Mouse (Mus musculus): ENCODE measurements around the gene Slc9a9. TPM values are rescaled to one million over a fixed set of nuclear protein-coding genes. Genes with fewer than 3 reads are reported as not detected.

Slc9a9 gene
- polyA plus RNA-seq, 1 experiment = not detected

DNA sequence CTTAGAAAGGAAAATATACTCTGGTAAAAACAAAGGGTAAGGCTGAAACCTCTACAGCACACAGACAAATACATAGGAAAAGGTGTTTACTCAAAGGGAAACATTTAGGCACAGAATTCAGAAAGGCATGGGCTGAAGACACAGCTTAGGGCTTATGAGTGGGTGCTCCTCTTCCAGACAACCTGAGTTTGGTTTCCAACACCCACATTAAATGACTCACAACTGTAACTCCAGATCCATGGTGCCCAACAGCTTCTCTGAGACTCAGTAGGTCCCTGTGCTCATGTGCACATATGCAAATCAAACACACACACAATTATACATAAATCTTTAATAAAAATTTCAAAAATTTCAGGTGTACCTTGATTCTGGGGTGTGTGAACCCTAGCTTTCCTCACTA, 133.4 kb downstream of the Slc9a9 start:
- H3K27ac ChIP-seq (ENCODE audit: insufficient read depth, low read depth, low read length) = no peak overlapping the region
- peaks cover 4% of the 10 kb centered on the region for H3K4me1 ChIP-seq (ENCODE audit: control insufficient read depth, insufficient read depth, low read length)
- TF ChIP-seq CTCF (IDR thresholded peaks at IDR 0.05; ENCODE audit: insufficient read depth, low read depth, low read length) = no peak
- TF ChIP-seq POLR2A (IDR thresholded peaks at IDR 0.05; ENCODE audit: insufficient read depth, low read depth, low read length) = no peak
- no peak overlapping the region for H3K4me3 ChIP-seq (ENCODE audit: insufficient read depth, low read depth, low read length)

DNA sequence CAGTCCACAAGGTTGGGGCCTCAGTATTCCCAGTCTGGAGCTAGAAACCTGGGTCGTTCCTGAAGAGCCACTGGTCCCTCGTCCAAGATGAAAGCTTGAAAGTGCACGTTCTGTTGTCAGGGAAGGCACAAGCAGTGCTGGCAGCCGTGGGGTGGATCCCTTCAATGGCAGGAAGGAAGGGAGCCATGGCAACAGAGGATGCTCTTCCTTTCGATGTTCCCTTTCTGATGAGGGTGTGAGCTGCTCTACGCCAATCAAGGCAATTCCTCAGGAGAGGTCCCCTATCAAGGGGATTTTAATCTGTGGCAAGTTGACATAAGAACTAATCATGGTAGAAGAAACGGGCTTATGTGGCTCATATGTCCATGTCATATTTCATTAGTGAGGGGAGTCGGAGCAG, 135.8 kb downstream of the Slc9a9 start:
- H3K4me3 ChIP-seq (ENCODE audit: insufficient read depth, low read depth, low read length) = no peak overlapping the region
- WGBS = 57% methylated on average over 8 of the region's 8 CpGs
- TF ChIP-seq POLR2A (IDR thresholded peaks at IDR 0.05; ENCODE audit: insufficient read depth, low read depth, low read length) (no peak), CTCF (IDR thresholded peaks at IDR 0.05; ENCODE audit: insufficient read depth, low read depth, low read length) (no peak)
- peaks cover 4% of the 10 kb centered on the region for H3K4me1 ChIP-seq (ENCODE audit: control insufficient read depth, insufficient read depth, low read length)
- no peak overlapping the region for H3K27ac ChIP-seq (ENCODE audit: insufficient read depth, low read depth, low read length)

DNA sequence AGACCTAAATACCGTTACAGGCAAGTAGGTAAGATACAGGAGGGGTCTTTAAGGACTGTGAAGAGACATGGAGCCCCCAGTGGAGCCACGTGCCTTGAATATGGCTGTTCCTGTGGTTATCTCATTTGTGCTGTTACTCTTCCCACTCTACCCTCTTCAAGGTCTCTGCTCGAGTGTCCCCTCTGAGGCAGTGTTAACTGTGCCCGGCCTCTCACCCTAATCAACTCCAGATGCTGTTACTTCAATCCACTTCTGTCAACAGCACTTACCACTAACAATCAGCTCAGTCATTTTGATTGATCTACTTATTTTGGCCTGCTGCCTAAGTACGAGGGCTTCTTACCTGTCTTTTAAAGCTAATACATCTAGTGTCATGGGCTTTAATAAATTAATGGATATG, 145.8 kb downstream of the Slc9a9 start:
- Histone ChIP-seq H3K4me3 (ENCODE audit: insufficient read depth, low read depth, low read length) (no peak overlapping the region), H3K4me1 (ENCODE audit: control insufficient read depth, insufficient read depth, low read length) (no peaks in the 10 kb centered on the region), H3K27ac (ENCODE audit: insufficient read depth, low read depth, low read length) (no peak overlapping the region)
- TF ChIP-seq CTCF (IDR thresholded peaks at IDR 0.05; ENCODE audit: insufficient read depth, low read depth, low read length) = no peak
- no peak for TF ChIP-seq POLR2A (IDR thresholded peaks at IDR 0.05; ENCODE audit: insufficient read depth, low read depth, low read length)
- WGBS = 94% methylated on average over 5 of the region's 5 CpGs

DNA sequence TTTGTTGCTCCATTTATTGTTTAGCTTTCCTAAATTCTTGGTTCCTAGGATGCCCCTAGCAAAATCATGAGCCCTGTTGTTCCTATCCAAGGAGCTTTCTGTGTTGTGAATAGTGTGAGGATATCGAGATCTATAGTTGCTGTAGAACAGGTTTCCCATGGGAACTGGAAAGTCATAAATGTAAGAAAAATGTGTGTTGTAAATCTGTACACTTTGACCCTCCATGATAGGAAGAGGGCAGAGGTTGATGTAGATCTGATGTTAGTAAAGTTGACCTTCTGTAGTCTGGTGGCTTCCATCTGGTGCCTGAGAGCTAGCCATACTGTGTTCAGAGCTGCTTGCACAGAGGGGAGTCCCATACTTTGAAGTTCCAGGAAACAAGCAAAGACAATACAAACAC, 151.6 kb downstream of the Slc9a9 start:
- no peak overlapping the region for H3K27ac ChIP-seq (ENCODE audit: insufficient read depth, low read depth, low read length)
- H3K4me3 ChIP-seq (ENCODE audit: insufficient read depth, low read depth, low read length) = no peak overlapping the region
- TF ChIP-seq POLR2A (IDR thresholded peaks at IDR 0.05; ENCODE audit: insufficient read depth, low read depth, low read length) (no peak), CTCF (IDR thresholded peaks at IDR 0.05; ENCODE audit: insufficient read depth, low read depth, low read length) (no peak)
- no peaks in the 10 kb centered on the region for H3K4me1 ChIP-seq (ENCODE audit: control insufficient read depth, insufficient read depth, low read length)
- 96% methylated on average over 1 of the region's 1 CpGs for WGBS

DNA sequence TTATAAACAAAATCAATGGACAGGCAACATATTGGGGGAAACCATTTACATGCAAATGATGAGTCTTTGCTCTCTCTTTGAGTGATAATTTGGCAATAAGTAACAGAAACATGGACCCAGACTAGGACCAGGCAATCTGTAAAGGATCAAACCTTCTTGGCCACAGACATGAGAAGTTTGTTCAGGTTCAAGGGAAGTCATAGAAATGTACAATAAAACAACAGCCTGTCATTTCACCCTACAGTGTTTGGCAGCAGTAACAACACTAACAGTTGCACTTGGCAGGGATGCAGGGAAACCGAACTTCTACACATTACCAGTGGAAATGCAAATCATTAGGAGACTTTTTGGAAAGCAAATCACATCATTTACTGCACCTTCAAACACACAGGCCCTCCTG, 164.1 kb downstream of the Slc9a9 start:
- no peak overlapping the region for H3K4me3 ChIP-seq (ENCODE audit: insufficient read depth, low read depth, low read length)
- peaks cover 7% of the 10 kb centered on the region; the same call in 1 of the 2 replicates for H3K4me1 ChIP-seq (ENCODE audit: control insufficient read depth, insufficient read depth, low read length)
- WGBS = 71% methylated on average over 1 of the region's 1 CpGs
- no peak overlapping the region for H3K27ac ChIP-seq (ENCODE audit: insufficient read depth, low read depth, low read length)
- no peak for TF ChIP-seq POLR2A (IDR thresholded peaks at IDR 0.05; ENCODE audit: insufficient read depth, low read depth, low read length)
- no peak for TF ChIP-seq CTCF (IDR thresholded peaks at IDR 0.05; ENCODE audit: insufficient read depth, low read depth, low read length)

DNA sequence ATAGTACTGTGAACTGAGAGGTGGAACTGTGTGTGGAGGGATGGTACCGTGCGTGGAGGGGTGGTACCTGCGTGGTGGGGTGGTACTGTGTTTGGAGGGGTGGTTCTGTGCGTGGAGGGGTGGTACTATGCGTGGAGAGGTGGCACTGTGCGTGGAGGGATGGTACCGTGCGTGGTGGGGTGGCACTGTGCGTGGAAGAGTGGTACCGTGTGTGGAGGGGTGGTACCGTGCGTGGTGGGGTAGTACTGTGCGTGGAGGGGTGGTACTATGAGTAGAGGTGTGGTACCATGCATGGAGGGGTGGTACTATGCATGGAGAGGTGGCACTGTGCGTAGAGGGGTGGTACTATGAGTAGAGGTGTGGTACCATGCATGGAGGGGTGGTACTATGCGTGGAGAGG, 167.7 kb downstream of the Slc9a9 start:
- 97% methylated on average over 15 of the region's 15 CpGs for WGBS
- no peak overlapping the region for H3K27ac ChIP-seq (ENCODE audit: insufficient read depth, low read depth, low read length)
- H3K4me1 ChIP-seq (ENCODE audit: control insufficient read depth, insufficient read depth, low read length) = peaks cover 7% of the 10 kb centered on the region; the same call in 1 of the 2 replicates
- TF ChIP-seq POLR2A (IDR thresholded peaks at IDR 0.05; ENCODE audit: insufficient read depth, low read depth, low read length) = no peak
- TF ChIP-seq CTCF (IDR thresholded peaks at IDR 0.05; ENCODE audit: insufficient read depth, low read depth, low read length) = no peak
- no peak overlapping the region for H3K4me3 ChIP-seq (ENCODE audit: insufficient read depth, low read depth, low read length)

DNA sequence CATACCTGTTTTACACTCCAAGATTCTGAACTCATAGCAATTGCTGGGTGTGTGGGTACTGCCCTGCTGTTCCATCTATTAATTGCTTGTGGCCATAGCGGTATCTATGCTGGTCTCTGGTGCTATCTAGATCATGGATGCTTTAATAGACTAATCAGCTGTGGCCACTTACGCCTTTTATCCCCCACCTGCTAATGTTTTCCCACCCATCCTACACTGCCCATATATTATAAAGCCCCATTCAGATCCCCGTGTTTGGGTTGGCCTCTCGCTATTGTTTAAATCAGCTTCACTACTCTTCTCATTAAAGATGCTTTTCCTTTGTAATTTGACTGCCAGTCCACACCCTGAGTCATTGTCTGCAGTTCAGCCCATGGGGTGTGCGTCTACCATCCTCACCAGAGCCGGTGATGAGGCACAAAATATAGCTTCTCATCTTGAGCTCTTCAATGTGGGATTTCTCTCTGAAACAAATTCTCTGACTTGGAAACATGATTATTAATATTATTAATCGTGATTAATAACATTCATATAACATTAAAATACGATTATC, 168.8 kb downstream of the Slc9a9 start:
- Histone ChIP-seq H3K4me3 (ENCODE audit: insufficient read depth, low read depth, low read length) (no peak overlapping the region), H3K4me1 (ENCODE audit: control insufficient read depth, insufficient read depth, low read length) (peaks cover 7% of the 10 kb centered on the region; the same call in 1 of the 2 replicates), H3K27ac (ENCODE audit: insufficient read depth, low read depth, low read length) (0 out of 2 replicates have a peak overlapping the region, but pooled peaks have one; percentile 20)
- TF ChIP-seq CTCF (IDR thresholded peaks at IDR 0.05; ENCODE audit: insufficient read depth, low read depth, low read length) = no peak
- TF ChIP-seq POLR2A (IDR thresholded peaks at IDR 0.05; ENCODE audit: insufficient read depth, low read depth, low read length) = no peak
- WGBS = 35% methylated on average over 8 of the region's 8 CpGs

DNA sequence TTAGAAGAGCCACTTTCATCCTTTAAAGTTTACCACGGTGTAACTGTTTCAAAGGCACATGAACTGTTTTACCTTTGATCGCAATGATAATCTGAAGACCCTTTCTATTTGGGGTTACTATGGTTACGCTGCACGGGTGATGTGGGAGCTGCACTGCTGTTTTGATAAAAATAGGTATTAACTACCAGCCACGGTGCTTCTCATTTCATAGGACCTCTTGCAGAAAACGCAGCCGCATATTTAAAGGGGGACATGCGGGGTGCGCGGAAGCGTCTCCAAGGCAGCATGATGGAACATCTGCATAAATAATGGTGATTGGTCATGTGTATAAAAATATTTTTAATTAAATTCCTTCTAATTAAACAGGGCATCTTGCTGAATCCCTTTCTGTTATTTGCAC, 169.5 kb downstream of the Slc9a9 start:
- 20% methylated on average over 11 of the region's 11 CpGs for WGBS
- TF ChIP-seq POLR2A (IDR thresholded peaks at IDR 0.05; ENCODE audit: insufficient read depth, low read depth, low read length) (no peak), CTCF (IDR thresholded peaks at IDR 0.05; ENCODE audit: insufficient read depth, low read depth, low read length) (no peak)
- Histone ChIP-seq H3K27ac (ENCODE audit: insufficient read depth, low read depth, low read length) (peak overlapping the region; percentile 37; the same call in 1 of the 2 replicates), H3K4me3 (ENCODE audit: insufficient read depth, low read depth, low read length) (no peak overlapping the region), H3K4me1 (ENCODE audit: control insufficient read depth, insufficient read depth, low read length) (peaks cover 7% of the 10 kb centered on the region; the same call in 1 of the 2 replicates)

- Histone ChIP-seq H3K27ac (ENCODE audit: insufficient read depth, low read depth, low read length) (no peak overlapping the region), H3K4me1 (ENCODE audit: control insufficient read depth, insufficient read depth, low read length) (peaks cover 7% of the 10 kb centered on the region; the same call in 1 of the 2 replicates), H3K4me3 (ENCODE audit: insufficient read depth, low read depth, low read length) (no peak overlapping the region)
- 65% methylated on average over 5 of the region's 5 CpGs for WGBS
- TF ChIP-seq POLR2A (IDR thresholded peaks at IDR 0.05; ENCODE audit: insufficient read depth, low read depth, low read length) (no peak), CTCF (IDR thresholded peaks at IDR 0.05; ENCODE audit: insufficient read depth, low read depth, low read length) (no peak)
These were observed 170.7 kb downstream of the Slc9a9 start for GRCm38 (mm10) chr9:94840398-94840797.

Measured in olfactory bulb, adult 2 months (tissue).